Mouse (Mus musculus): ENCODE results near the gene Gm21173.
"Not testable (repeated sequence)": the region's sequence is repeated elsewhere in the genome, so short reads cannot be mapped to it uniquely, and the experiment has no call there.

Gene Gm21173

GRCm38 (mm10) chrY:76761300-76761699 is at the start of gene Gm21173:
Gene Gm21173, plus strand, starts transcription at chrY:76761600.
- in situ Hi-C loops (cut with MboI; ENCODE audit: unreplicated experiment in 2 of 2): not testable (repeated sequence)

Data from v-Abl transformed pro-B cells (cell line).